Mouse (Mus musculus): ENCODE measurements around the gene Fgfr2. TPM values are rescaled to one million over a fixed set of nuclear protein-coding genes. Genes with fewer than 3 reads are reported as not detected.

The Fgfr2 gene
- total RNA-seq, 1 experiment: 37.5 TPM

- in situ Hi-C loops (cut with MboI; ENCODE audit: low sequenced_read_pairs in 2 of 2, unreplicated experiment in 2 of 2): no loop called here
- peaks cover 0 to 1% of the 10 kb centered on the region in 2 experiments; a peak in 1 of 4 replicates for H3K4me1 ChIP-seq (ENCODE audit: control insufficient read depth in 2 of 2, insufficient read depth in 2 of 2, low read length in 2 of 2, poor library complexity in 1 of 2)
Observed at GRCm38 (mm10) chr7:132554091-132554490, 569.1 kb downstream of the Fgfr2 start.

GRCm38 (mm10) chr7:132551351-132552126 is 571.6 kb downstream of the Fgfr2 start:
- H3K4me1 ChIP-seq (ENCODE audit: control insufficient read depth in 2 of 2, insufficient read depth in 2 of 2, low read length in 2 of 2, poor library complexity in 1 of 2): peaks cover 0 to 1% of the 10 kb centered on the region in 2 experiments; a peak in 1 of 4 replicates
- peak; percentile 61; the same call in 1 of the 2 replicates for TF ChIP-seq ZC3H11A (IDR thresholded peaks at IDR 0.05; ENCODE audit: borderline replicate concordance, low read depth, low read length)
- no peak for TF ChIP-seq HCFC1 (IDR thresholded peaks at IDR 0.05; ENCODE audit: borderline replicate concordance, insufficient read depth, low read length)
- DNase-seq (ENCODE audit: low read depth, low spot score): peak; percentile 91
- H3K9ac ChIP-seq (ENCODE audit: insufficient read depth, low read depth, low read length, poor library complexity, severe bottlenecking): peak overlapping the region; percentile 79
- no peak overlapping the region for H3K27ac ChIP-seq (ENCODE audit: insufficient read depth, low read depth, low read length, poor library complexity, severe bottlenecking)
- peak overlapping the region; percentile 63 to 70 for H3K4me3 ChIP-seq (ENCODE audit: insufficient read depth in 1 of 2, low read depth in 1 of 2, low read length in 2 of 2, poor library complexity in 1 of 2, severe bottlenecking in 1 of 2)
- in situ Hi-C loops (cut with MboI; ENCODE audit: low sequenced_read_pairs in 2 of 2, unreplicated experiment in 2 of 2): no loop called here
- no peaks in the 10 kb centered on the region for H3K9me3 ChIP-seq (ENCODE audit: control insufficient read depth, insufficient read depth, low read depth, low read length)
- no peaks in the 10 kb centered on the region for H3K36me3 ChIP-seq (ENCODE audit: control insufficient read depth, insufficient read depth, low read length, poor library complexity, severe bottlenecking)

More at GRCm38 (mm10) chr7:132554091-132554490, 569.1 kb downstream of the Fgfr2 start:
- H3K9me3 ChIP-seq (ENCODE audit: control insufficient read depth, insufficient read depth, low read depth, low read length): no peaks in the 10 kb centered on the region
- peaks cover 2% of the 10 kb centered on the region; the same call in 1 of the 2 replicates for H3K36me3 ChIP-seq (ENCODE audit: control insufficient read depth, insufficient read depth, low read length, poor library complexity, severe bottlenecking)
- H3K4me3 ChIP-seq (ENCODE audit: insufficient read depth in 1 of 2, low read depth in 1 of 2, low read length in 2 of 2, poor library complexity in 1 of 2, severe bottlenecking in 1 of 2): no peak overlapping the region
- no peak for DNase-seq (ENCODE audit: low read depth, low spot score)
- TF ChIP-seq MAFK (IDR thresholded peaks at IDR 0.05; ENCODE audit: insufficient read depth, low read depth, low read length) (no peak), CHD2 (IDR thresholded peaks at IDR 0.05; ENCODE audit: low read depth, low read length) (no peak), ZNF384 (IDR thresholded peaks at IDR 0.05; ENCODE audit: low read depth, low read length) (no peak), HCFC1 (IDR thresholded peaks at IDR 0.05; ENCODE audit: borderline replicate concordance, insufficient read depth, low read length) (no peak), ZC3H11A (IDR thresholded peaks at IDR 0.05; ENCODE audit: borderline replicate concordance, low read depth, low read length) (no peak)
- no peak overlapping the region for H3K9ac ChIP-seq (ENCODE audit: insufficient read depth, low read depth, low read length, poor library complexity, severe bottlenecking)
- no peak overlapping the region for H3K27ac ChIP-seq (ENCODE audit: insufficient read depth, low read depth, low read length, poor library complexity, severe bottlenecking)

DNA sequence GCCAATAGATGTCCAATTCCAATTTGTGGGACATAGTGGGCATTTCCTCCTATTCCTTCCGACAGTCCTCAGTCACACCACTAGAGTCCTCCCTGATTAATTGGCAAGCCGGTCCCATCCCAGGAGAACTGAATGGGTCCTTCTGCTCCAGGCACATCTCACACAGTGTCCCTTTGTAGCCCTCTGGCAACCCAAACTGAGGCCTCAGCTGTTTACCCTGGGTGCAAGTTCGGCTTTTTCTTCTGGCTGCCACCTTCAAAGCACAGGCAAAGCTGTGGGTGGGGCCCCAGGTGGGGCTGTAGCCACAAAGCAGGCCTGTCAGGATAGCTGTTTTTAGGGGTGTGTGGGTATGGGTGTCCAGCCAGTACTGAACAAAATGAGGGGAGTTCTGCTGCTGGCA is 576.0 kb downstream of the Fgfr2 start:
- Histone ChIP-seq H3K36me3 (ENCODE audit: control insufficient read depth, insufficient read depth, low read length, poor library complexity, severe bottlenecking) (no peaks in the 10 kb centered on the region), H3K9ac (ENCODE audit: insufficient read depth, low read depth, low read length, poor library complexity, severe bottlenecking) (no peak overlapping the region), H3K27ac (ENCODE audit: insufficient read depth, low read depth, low read length, poor library complexity, severe bottlenecking) (no peak overlapping the region), H3K4me3 (ENCODE audit: insufficient read depth in 1 of 2, low read depth in 1 of 2, low read length in 2 of 2, poor library complexity in 1 of 2, severe bottlenecking in 1 of 2) (no peak overlapping the region), H3K9me3 (ENCODE audit: control insufficient read depth, insufficient read depth, low read depth, low read length) (no peaks in the 10 kb centered on the region), H3K4me1 (ENCODE audit: control insufficient read depth in 2 of 2, insufficient read depth in 2 of 2, low read length in 2 of 2, poor library complexity in 1 of 2) (peaks cover 0 to 1% of the 10 kb centered on the region in 2 experiments; a peak in 1 of 4 replicates)
- DNase-seq (ENCODE audit: low read depth, low spot score): no peak
- in situ Hi-C loops (cut with MboI; ENCODE audit: low sequenced_read_pairs in 2 of 2, unreplicated experiment in 2 of 2): no loop called here
- no peak for TF ChIP-seq MAFK (IDR thresholded peaks at IDR 0.05; ENCODE audit: insufficient read depth, low read depth, low read length)
- TF ChIP-seq HCFC1 (IDR thresholded peaks at IDR 0.05; ENCODE audit: borderline replicate concordance, insufficient read depth, low read length): no peak
- TF ChIP-seq ZNF384 (IDR thresholded peaks at IDR 0.05; ENCODE audit: low read depth, low read length): no peak
- no peak for TF ChIP-seq ZC3H11A (IDR thresholded peaks at IDR 0.05; ENCODE audit: borderline replicate concordance, low read depth, low read length)
- TF ChIP-seq CHD2 (IDR thresholded peaks at IDR 0.05; ENCODE audit: low read depth, low read length): no peak

- no peak for DNase-seq (ENCODE audit: low read depth, low spot score)
- Histone ChIP-seq H3K4me1 (ENCODE audit: control insufficient read depth in 2 of 2, insufficient read depth in 2 of 2, low read length in 2 of 2, poor library complexity in 1 of 2) (no peaks in the 10 kb centered on the region), H3K9ac (ENCODE audit: insufficient read depth, low read depth, low read length, poor library complexity, severe bottlenecking) (no peak overlapping the region), H3K4me3 (ENCODE audit: insufficient read depth in 1 of 2, low read depth in 1 of 2, low read length in 2 of 2, poor library complexity in 1 of 2, severe bottlenecking in 1 of 2) (no peak overlapping the region), H3K36me3 (ENCODE audit: control insufficient read depth, insufficient read depth, low read length, poor library complexity, severe bottlenecking) (no peaks in the 10 kb centered on the region), H3K9me3 (ENCODE audit: control insufficient read depth, insufficient read depth, low read depth, low read length) (no peaks in the 10 kb centered on the region), H3K27ac (ENCODE audit: insufficient read depth, low read depth, low read length, poor library complexity, severe bottlenecking) (no peak overlapping the region)
- in situ Hi-C loops (cut with MboI; ENCODE audit: low sequenced_read_pairs in 2 of 2, unreplicated experiment in 2 of 2): no loop called here
- no peak for TF ChIP-seq HCFC1 (IDR thresholded peaks at IDR 0.05; ENCODE audit: borderline replicate concordance, insufficient read depth, low read length)
Observed at GRCm38 (mm10) chr7:132542427-132542826, 580.7 kb downstream of the Fgfr2 start.

GRCm38 (mm10) chr7:132541566-132541965 is 581.6 kb downstream of the Fgfr2 start:
- no peaks in the 10 kb centered on the region for H3K4me1 ChIP-seq (ENCODE audit: control insufficient read depth in 2 of 2, insufficient read depth in 2 of 2, low read length in 2 of 2, poor library complexity in 1 of 2)
- TF ChIP-seq HCFC1 (IDR thresholded peaks at IDR 0.05; ENCODE audit: borderline replicate concordance, insufficient read depth, low read length) (no peak), CHD2 (IDR thresholded peaks at IDR 0.05; ENCODE audit: low read depth, low read length) (no peak), ZNF384 (IDR thresholded peaks at IDR 0.05; ENCODE audit: low read depth, low read length) (no peak), ZC3H11A (IDR thresholded peaks at IDR 0.05; ENCODE audit: borderline replicate concordance, low read depth, low read length) (no peak), MAFK (IDR thresholded peaks at IDR 0.05; ENCODE audit: insufficient read depth, low read depth, low read length) (no peak)
- in situ Hi-C loops (cut with MboI; ENCODE audit: low sequenced_read_pairs in 2 of 2, unreplicated experiment in 2 of 2): no loop called here

More at GRCm38 (mm10) chr7:132541566-132541965, 581.6 kb downstream of the Fgfr2 start:
- no peak overlapping the region for H3K9ac ChIP-seq (ENCODE audit: insufficient read depth, low read depth, low read length, poor library complexity, severe bottlenecking)
- no peak overlapping the region for H3K4me3 ChIP-seq (ENCODE audit: insufficient read depth in 1 of 2, low read depth in 1 of 2, low read length in 2 of 2, poor library complexity in 1 of 2, severe bottlenecking in 1 of 2)
- DNase-seq (ENCODE audit: low read depth, low spot score): no peak
- no peak overlapping the region for H3K27ac ChIP-seq (ENCODE audit: insufficient read depth, low read depth, low read length, poor library complexity, severe bottlenecking)
- no peaks in the 10 kb centered on the region for H3K36me3 ChIP-seq (ENCODE audit: control insufficient read depth, insufficient read depth, low read length, poor library complexity, severe bottlenecking)
- no peaks in the 10 kb centered on the region for H3K9me3 ChIP-seq (ENCODE audit: control insufficient read depth, insufficient read depth, low read depth, low read length)
